Mouse (Mus musculus): ENCODE results near the gene Gm4707. TPM values are rescaled to one million over a fixed set of nuclear protein-coding genes. Genes with fewer than 3 reads are reported as not detected.
"Not testable (repeated sequence)": the region's sequence is repeated elsewhere in the genome, so short reads cannot be mapped to it uniquely, and the experiment has no call there.

Gene Gm4707
- polyA plus RNA-seq, 1 experiment from 2014 or later = 4.2 TPM

DNA sequence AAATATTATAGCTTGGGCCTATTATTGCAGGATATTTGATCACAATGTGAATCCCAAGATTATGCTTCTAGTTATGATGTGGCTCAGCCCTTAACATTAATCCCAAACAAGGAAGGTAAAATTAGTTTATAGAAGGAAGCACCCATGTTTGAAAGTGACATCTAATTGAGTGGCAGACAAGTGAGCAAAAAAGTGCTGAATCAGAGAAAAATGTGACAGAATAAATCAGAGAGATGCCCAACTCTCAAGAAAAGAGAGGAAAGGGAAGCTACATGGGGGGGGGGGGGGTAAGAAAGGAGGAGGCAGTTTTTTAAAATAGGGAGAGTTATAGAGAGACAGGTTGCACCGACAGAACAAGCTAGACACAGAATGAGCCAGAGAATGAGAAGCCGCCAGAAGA, 11.5 kb upstream of the Gm4707 start:
- Histone ChIP-seq H3K27ac (ENCODE audit: low read depth, low read length) (no peak overlapping the region), H3K4me1 (ENCODE audit: control insufficient read depth, insufficient read depth, low read length) (peaks cover 6% of the 10 kb centered on the region), H3K9me3 (replicated peaks; ENCODE audit: control insufficient read depth, low read length) (no peaks in the 10 kb centered on the region), H3K36me3 (ENCODE audit: control insufficient read depth, insufficient read depth, low read length) (no peaks in the 10 kb centered on the region), H3K9ac (ENCODE audit: low read depth, low read length) (no peak overlapping the region), H3K4me3 (ENCODE audit: low read depth, low read length) (no peak overlapping the region), H3K27me3 (ENCODE audit: control insufficient read depth, insufficient read depth, low read length) (no peaks in the 10 kb centered on the region), H3K4me2 (no peak overlapping the region)
- 76% methylated on average over 2 of the region's 2 CpGs for WGBS (ENCODE audit: insufficient replicate concordance)
- ATAC-seq (replicated peaks; ENCODE audit: insufficient number of reproducible peaks, low FRiP score, low TSS enrichment) = no peak

DNA sequence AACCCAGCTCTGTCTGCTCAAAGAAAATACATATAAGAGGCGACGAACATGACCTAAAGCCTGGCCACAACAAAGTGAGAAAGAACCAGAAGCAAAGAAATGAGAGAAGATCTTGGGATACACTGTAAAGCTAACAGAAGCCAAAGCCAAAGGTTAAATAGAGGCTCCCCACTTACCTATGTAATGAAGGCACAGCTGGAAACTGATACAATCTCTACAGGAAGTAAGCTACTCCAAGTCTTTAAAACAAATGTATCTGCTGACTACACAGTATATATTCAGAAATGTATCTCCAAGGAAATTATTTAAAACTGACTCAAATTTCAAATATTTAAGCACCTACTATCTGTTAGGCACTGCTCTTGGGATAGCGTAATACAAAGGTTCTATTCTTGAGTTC, 594 bp upstream of the Gm4707 start:
- Histone ChIP-seq H3K36me3 (ENCODE audit: control insufficient read depth, insufficient read depth, low read length) (peaks cover 9% of the 10 kb centered on the region; the same call in 1 of the 2 replicates), H3K9ac (ENCODE audit: low read depth, low read length) (no peak overlapping the region), H3K4me1 (ENCODE audit: control insufficient read depth, insufficient read depth, low read length) (no peaks in the 10 kb centered on the region), H3K27me3 (ENCODE audit: control insufficient read depth, insufficient read depth, low read length) (no peaks in the 10 kb centered on the region), H3K4me3 (ENCODE audit: low read depth, low read length) (no peak overlapping the region), H3K27ac (ENCODE audit: low read depth, low read length) (no peak overlapping the region), H3K9me3 (replicated peaks; ENCODE audit: control insufficient read depth, low read length) (no peaks in the 10 kb centered on the region), H3K4me2 (no peak overlapping the region)
- no peak for ATAC-seq (replicated peaks; ENCODE audit: insufficient number of reproducible peaks, low FRiP score, low TSS enrichment)
- 95% methylated on average over 3 of the region's 3 CpGs for WGBS (ENCODE audit: insufficient replicate concordance)

- H3K4me1 ChIP-seq (ENCODE audit: control insufficient read depth, insufficient read depth, low read length); H3K4me2 ChIP-seq; H3K4me3 ChIP-seq (ENCODE audit: low read depth, low read length); ATAC-seq (replicated peaks; ENCODE audit: insufficient number of reproducible peaks, low FRiP score, low TSS enrichment); H3K27me3 ChIP-seq (ENCODE audit: control insufficient read depth, insufficient read depth, low read length); H3K9me3 ChIP-seq (replicated peaks; ENCODE audit: control insufficient read depth, low read length); H3K9ac ChIP-seq (ENCODE audit: low read depth, low read length); H3K27ac ChIP-seq (ENCODE audit: low read depth, low read length); H3K36me3 ChIP-seq (ENCODE audit: control insufficient read depth, insufficient read depth, low read length): not testable (repeated sequence)
- 93% methylated on average over 5 of the region's 6 CpGs for WGBS (ENCODE audit: insufficient replicate concordance)
Measured at GRCm38 (mm10) chr17:71457361-71457760, 2.4 kb downstream of the Gm4707 start.

DNA sequence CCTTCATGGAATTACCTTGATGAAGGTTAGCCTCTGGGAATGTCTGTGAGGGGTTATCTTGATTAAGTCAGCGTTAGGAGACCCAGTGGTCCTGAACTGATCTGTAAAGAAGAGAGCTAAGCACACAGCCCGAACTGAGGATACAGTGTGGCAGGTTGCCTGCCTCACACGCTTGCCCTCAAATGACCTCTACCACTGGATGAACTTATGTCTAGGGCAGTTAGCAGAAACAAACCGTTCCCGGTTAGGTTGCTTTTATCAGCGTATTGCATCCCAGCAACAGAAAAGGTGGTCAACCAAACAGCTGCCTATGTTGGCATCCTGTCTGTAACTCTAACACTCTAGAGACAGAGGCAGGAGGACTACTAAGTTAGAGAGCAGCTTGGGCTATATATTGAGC, 14.5 kb downstream of the Gm4707 start:
- 85% methylated on average over 6 of the region's 6 CpGs for whole genome bisulfite sequencing (ENCODE audit: insufficient replicate concordance)
- Histone ChIP-seq H3K27ac (ENCODE audit: low read depth, low read length) (no peak overlapping the region), H3K27me3 (ENCODE audit: control insufficient read depth, insufficient read depth, low read length) (no peaks in the 10 kb centered on the region), H3K36me3 (ENCODE audit: control insufficient read depth, insufficient read depth, low read length) (peaks cover 8% of the 10 kb centered on the region; the same call in 1 of the 2 replicates), H3K4me3 (ENCODE audit: low read depth, low read length) (no peak overlapping the region), H3K4me1 (ENCODE audit: control insufficient read depth, insufficient read depth, low read length) (no peaks in the 10 kb centered on the region), H3K4me2 (no peak overlapping the region), H3K9ac (ENCODE audit: low read depth, low read length) (no peak overlapping the region), H3K9me3 (replicated peaks; ENCODE audit: control insufficient read depth, low read length) (no peaks in the 10 kb centered on the region)
- ATAC-seq (replicated peaks; ENCODE audit: insufficient number of reproducible peaks, low FRiP score, low TSS enrichment) = no peak

- ATAC-seq (replicated peaks; ENCODE audit: insufficient number of reproducible peaks, low FRiP score, low TSS enrichment) = no peak
- WGBS (ENCODE audit: insufficient replicate concordance) = 87% methylated on average over 2 of the region's 2 CpGs
- H3K4me1 ChIP-seq (ENCODE audit: control insufficient read depth, insufficient read depth, low read length) = no peaks in the 10 kb centered on the region
- H3K27me3 ChIP-seq (ENCODE audit: control insufficient read depth, insufficient read depth, low read length) = no peaks in the 10 kb centered on the region
- no peaks in the 10 kb centered on the region for H3K9me3 ChIP-seq (replicated peaks; ENCODE audit: control insufficient read depth, low read length)
- peaks cover 8% of the 10 kb centered on the region; the same call in 1 of the 2 replicates for H3K36me3 ChIP-seq (ENCODE audit: control insufficient read depth, insufficient read depth, low read length)
- no peak overlapping the region for H3K27ac ChIP-seq (ENCODE audit: low read depth, low read length)
- no peak overlapping the region for H3K9ac ChIP-seq (ENCODE audit: low read depth, low read length)
- H3K4me3 ChIP-seq (ENCODE audit: low read depth, low read length) = no peak overlapping the region
- H3K4me2 ChIP-seq = no peak overlapping the region
Measured at GRCm38 (mm10) chr17:71444718-71445117, 15.0 kb downstream of the Gm4707 start.

GRCm38 (mm10) chr17:71444126-71444525, 15.6 kb downstream of the Gm4707 start:
- WGBS (ENCODE audit: insufficient replicate concordance) = 92% methylated on average over 3 of the region's 3 CpGs
- Histone ChIP-seq H3K36me3 (ENCODE audit: control insufficient read depth, insufficient read depth, low read length) (peaks cover 8% of the 10 kb centered on the region; the same call in 1 of the 2 replicates), H3K9ac (ENCODE audit: low read depth, low read length) (no peak overlapping the region)

DNA sequence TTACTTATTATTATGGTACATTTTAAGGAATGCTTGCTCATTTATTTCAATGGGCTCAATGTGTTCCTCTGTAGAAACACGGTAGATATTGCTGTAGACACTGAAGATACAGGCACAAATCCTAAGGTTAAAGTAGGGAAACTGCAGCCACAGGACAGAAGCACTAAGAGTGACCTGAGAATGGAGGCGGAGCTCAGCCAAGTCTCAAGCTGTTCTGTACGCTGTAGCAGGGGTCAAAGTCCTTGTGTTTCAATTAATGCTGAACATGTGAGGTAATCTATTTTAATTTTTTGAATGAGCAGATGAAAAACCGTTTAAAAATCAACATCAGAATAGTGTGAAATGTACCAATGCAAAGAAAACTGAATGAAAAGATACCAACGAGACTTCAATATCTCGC, 16.4 kb downstream of the Gm4707 start:
- Histone ChIP-seq H3K9me3 (replicated peaks; ENCODE audit: control insufficient read depth, low read length) (no peaks in the 10 kb centered on the region), H3K4me1 (ENCODE audit: control insufficient read depth, insufficient read depth, low read length) (no peaks in the 10 kb centered on the region), H3K27ac (ENCODE audit: low read depth, low read length) (no peak overlapping the region), H3K4me2 (no peak overlapping the region), H3K4me3 (ENCODE audit: low read depth, low read length) (no peak overlapping the region), H3K9ac (ENCODE audit: low read depth, low read length) (no peak overlapping the region), H3K27me3 (ENCODE audit: control insufficient read depth, insufficient read depth, low read length) (no peaks in the 10 kb centered on the region), H3K36me3 (ENCODE audit: control insufficient read depth, insufficient read depth, low read length) (peaks cover 8% of the 10 kb centered on the region; the same call in 1 of the 2 replicates)
- ATAC-seq (replicated peaks; ENCODE audit: insufficient number of reproducible peaks, low FRiP score, low TSS enrichment) = no peak
- 89% methylated on average over 6 of the region's 6 CpGs for WGBS (ENCODE audit: insufficient replicate concordance)

More at GRCm38 (mm10) chr17:71444126-71444525, 15.6 kb downstream of the Gm4707 start:
- H3K4me2 ChIP-seq = no peak overlapping the region
- no peak for ATAC-seq (replicated peaks; ENCODE audit: insufficient number of reproducible peaks, low FRiP score, low TSS enrichment)
- no peaks in the 10 kb centered on the region for H3K27me3 ChIP-seq (ENCODE audit: control insufficient read depth, insufficient read depth, low read length)
- H3K9me3 ChIP-seq (replicated peaks; ENCODE audit: control insufficient read depth, low read length) = no peaks in the 10 kb centered on the region
- H3K4me3 ChIP-seq (ENCODE audit: low read depth, low read length) = no peak overlapping the region
- no peak overlapping the region for H3K27ac ChIP-seq (ENCODE audit: low read depth, low read length)
- H3K4me1 ChIP-seq (ENCODE audit: control insufficient read depth, insufficient read depth, low read length) = no peaks in the 10 kb centered on the region

DNA sequence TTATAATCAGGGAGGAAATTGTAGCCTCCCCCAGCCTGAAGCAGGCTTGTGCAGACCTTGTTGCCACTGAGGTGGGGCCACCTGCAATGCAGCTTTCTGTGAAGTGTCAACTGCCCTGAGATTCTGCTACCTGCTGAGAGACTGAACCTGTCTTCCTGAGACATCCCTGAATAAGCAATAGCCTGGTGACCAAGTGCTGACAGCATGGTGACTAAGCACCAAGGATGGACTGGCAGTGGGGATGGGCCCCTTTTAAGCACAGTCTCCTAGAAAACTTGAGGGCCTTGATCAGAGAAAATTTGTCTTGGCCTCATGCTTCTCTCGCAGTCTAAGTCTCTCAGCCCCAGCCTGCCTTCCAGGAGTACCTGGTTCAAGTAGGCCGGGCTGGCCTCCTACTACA, 37.2 kb downstream of the Gm4707 start:
- not testable (repeated sequence) for H3K4me1 ChIP-seq (ENCODE audit: control insufficient read depth, insufficient read depth, low read length); H3K27ac ChIP-seq (ENCODE audit: low read depth, low read length); H3K4me2 ChIP-seq; H3K4me3 ChIP-seq (ENCODE audit: low read depth, low read length); ATAC-seq (replicated peaks; ENCODE audit: insufficient number of reproducible peaks, low FRiP score, low TSS enrichment); H3K9me3 ChIP-seq (replicated peaks; ENCODE audit: control insufficient read depth, low read length); H3K27me3 ChIP-seq (ENCODE audit: control insufficient read depth, insufficient read depth, low read length); H3K9ac ChIP-seq (ENCODE audit: low read depth, low read length)
- peaks cover 36% of the 10 kb centered on the region for H3K36me3 ChIP-seq (ENCODE audit: control insufficient read depth, insufficient read depth, low read length)
- 97% methylated on average over 2 of the region's 2 CpGs for WGBS (ENCODE audit: insufficient replicate concordance)

DNA sequence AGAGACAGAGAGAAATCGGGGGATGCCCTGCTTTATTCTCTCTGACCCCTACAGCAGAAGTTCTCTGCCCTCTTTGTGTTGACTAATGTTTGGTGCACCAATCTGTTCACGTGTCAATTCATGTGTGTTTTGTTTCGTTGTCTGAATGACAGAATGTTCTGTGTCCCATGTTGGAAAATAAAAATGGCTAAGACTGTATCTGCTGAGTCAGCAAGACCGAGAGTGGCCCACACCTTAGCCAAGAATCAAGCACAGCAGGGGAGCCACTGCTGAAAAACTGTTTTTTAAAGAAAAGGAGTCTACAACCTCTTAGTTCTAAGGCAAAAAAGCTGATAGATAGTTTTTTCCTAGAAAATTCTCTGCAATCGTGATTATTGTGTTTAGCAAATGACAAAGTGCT, 40.3 kb downstream of the Gm4707 start:
- ATAC-seq (replicated peaks; ENCODE audit: insufficient number of reproducible peaks, low FRiP score, low TSS enrichment); H3K27ac ChIP-seq (ENCODE audit: low read depth, low read length); H3K4me1 ChIP-seq (ENCODE audit: control insufficient read depth, insufficient read depth, low read length); H3K9ac ChIP-seq (ENCODE audit: low read depth, low read length); H3K4me3 ChIP-seq (ENCODE audit: low read depth, low read length); H3K27me3 ChIP-seq (ENCODE audit: control insufficient read depth, insufficient read depth, low read length); H3K4me2 ChIP-seq; H3K9me3 ChIP-seq (replicated peaks; ENCODE audit: control insufficient read depth, low read length): not testable (repeated sequence)
- WGBS (ENCODE audit: insufficient replicate concordance) = 88% methylated on average over 5 of the region's 5 CpGs
- peaks cover 27% of the 10 kb centered on the region for H3K36me3 ChIP-seq (ENCODE audit: control insufficient read depth, insufficient read depth, low read length)

All from heart, embryonic 11.5 days (tissue).